Mouse (Mus musculus): ENCODE measurements at regions not wholly inside any gene's neighbourhood (a gene's known extent, or its start where the extent isn't known, plus 50 kb on each side); places are given as distances from the start of the nearest gene placed in this dataset.

DNA sequence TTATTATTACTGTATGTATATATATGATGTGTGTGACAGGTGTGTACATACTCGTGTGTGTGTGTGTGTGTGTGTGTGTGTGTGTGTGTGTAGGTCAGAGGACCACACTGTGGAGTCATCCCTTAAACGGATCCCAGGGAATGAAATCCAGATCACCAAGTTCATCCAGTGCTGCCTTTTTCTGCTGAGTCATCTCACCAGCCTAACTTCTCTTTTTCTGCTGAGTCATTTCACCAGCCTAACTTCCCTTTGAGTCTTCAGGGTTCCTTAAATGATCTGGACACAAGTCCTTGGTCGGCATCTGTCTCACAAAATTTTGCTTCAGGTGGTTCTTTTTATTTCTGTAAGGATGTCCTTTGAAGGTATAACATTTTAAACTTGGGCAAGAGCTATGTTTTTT lies 302.2 kb downstream of the 1810013L24Rik start:
- no peak for DNase-seq

GRCm38 (mm10) chr16:9132778-9133177 lies 302.9 kb downstream of the 1810013L24Rik start:
- no peak for DNase-seq

DNA sequence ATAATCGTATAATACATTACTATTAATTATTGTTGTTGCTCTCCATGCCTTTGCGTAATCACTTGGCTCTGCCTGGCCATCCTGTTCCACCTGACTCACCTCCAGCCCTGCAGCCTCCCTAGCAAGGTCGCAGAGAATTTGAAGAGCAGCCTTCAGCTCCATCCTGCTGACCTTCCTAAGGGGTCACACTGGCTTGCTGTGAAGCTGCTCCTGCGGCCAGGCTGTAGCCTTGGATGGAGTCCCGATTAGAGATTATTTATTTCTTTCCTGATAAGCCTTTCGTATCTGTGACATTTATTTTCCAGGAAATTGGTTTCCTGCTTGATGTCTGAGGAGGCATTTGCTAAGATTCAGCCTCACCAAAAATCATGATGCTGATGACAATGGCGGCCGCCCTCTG lies 305.5 kb downstream of the 1810013L24Rik start:
- no peak for DNase-seq

DNA sequence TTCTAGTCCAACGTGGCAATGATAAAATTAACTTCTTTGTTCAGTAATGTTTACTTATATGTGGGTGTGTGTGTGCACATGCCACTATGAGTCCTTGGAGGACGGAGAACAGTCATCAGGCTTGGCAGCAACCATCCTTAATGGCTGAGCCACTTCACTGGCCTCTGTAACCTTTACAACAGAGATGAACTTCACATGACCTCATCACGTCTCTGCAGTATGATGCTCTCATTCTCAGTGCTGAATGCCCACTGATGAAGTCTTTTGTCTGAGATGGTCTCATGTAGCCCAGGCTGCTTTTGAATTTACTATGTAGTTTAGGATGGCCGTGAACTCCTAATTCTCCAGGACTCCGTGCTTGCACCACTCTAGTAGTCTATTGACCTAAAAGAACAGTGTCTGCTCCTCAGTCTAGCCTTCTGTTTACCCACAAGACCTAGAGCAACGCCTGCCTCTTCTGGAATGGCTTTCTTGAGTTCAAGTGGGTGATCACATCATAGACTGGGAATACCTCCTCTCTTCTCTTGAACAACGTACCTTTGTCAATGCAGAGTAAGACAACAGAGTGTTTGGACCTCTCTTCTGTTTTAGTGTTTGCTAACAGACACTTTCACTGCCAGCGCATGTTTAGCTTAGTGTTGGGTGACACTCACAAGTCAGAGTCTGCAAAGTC lies 308.8 kb downstream of the 1810013L24Rik start:
- no peak for DNase-seq

DNA sequence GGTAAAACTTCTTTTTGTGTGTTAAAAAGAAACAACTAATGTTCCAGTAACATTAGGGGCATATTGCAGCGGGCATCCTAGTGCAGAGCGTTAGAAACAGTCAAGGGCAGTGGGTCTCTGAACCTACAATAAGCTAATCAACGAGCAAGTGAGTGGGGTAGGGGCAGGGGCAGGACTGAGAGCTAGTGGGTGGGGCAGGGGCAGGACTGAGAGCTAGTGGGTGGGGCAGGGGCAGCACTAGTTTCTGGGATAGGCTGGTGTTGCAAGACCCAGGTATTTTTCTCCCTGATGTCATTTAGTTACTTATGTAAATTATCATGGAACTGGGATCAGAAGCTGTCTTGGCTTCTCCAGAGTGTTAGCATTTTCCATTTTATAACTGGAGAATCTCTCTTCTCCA lies 309.5 kb downstream of the 1810013L24Rik start:
- DNase-seq: no peak

- DNase-seq: no peak
Measured at GRCm38 (mm10) chr16:9149209-9150135, 319.6 kb downstream of the 1810013L24Rik start.

DNA sequence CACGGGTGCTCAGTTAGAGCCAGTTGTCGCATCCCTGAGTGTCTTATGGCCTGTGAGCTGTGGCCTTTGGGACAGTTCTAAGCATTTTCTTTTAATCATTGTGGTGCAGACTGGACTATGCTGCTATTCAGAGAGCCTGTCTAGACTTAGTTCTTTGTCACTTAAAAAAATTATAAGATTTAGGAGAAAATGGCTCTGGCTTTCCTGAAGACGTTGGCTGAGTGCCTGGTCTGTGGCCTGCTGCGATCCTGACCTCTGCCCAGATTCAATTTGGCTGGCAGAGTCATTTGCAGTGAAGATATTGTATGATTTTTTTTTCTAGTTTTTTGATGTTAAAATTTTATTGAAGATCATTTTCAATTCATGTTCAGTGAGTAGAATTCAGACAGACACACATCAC lies 322.0 kb downstream of the 1810013L24Rik start:
- DNase-seq: no peak

DNA sequence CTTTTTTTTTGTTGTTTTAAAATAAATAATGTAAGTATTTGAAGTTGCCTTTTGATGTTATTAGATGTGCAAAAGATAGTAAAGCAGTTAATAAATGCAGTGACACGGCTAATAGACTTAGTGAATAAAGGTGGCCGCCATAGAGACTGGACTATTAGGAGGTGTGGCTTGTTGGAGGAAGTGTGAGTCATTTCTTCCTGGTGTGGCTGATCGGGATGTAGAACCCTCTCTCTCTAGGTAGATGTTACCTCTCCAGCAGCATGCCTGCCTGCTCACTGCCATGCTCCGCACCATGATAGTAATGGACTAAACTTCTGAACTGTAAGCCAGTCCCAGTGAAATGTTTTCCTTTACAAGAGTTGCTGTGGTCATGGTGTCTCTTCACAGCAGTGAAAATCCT lies 323.6 kb downstream of the 1810013L24Rik start:
- no peak for DNase-seq

DNA sequence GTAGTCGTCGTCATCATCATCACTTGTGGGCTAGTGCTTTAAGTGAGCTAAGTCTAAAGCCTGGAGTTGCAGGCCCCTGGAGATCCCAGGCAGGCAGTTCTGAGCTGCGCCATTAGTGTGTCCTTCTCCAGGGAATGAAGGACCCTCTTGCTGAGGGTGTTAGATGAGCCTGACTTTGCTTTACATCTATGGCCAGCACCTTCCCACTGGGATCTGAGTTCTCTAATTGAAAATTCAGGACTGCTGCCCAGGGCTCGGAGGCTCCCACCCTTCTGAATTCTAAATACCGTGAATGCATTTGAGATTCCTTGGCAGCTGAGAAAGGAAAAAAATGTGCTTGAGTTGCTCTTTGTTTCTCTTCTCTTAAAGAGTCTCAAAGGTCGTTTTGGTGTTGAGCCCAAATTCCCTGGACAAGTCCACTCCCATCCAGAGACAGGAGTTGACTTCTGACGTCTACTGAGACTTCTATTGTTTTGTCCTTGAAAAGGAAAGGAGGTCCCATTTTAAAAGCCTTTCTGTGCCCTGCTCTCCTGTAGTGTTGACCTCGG lies 335.9 kb downstream of the 1810013L24Rik start:
- DNase-seq: no peak

GRCm38 (mm10) chr16:9176402-9176801 lies 346.5 kb downstream of the 1810013L24Rik start:
- no peak for DNase-seq

DNA sequence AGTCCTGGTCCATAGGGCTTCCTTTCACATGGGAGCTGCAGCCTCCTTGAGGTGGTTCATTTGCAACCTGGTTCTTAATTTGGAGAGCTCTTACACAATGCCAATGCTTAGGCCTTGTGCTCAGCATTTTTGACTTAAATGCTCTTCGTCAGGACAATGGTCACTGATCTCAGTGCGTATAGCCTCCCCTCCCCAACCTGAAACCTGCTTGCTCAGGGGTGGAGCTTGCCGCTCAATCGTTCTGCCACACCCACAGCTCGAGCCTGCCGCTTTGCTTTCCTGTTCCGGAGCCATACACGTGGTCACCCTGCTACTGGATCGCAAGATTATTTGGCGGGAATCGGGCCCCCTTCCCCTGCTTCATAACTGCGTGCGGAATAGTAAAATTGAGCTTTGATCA lies 365.9 kb downstream of the 1810013L24Rik start:
- no peak for DNase-seq

DNA sequence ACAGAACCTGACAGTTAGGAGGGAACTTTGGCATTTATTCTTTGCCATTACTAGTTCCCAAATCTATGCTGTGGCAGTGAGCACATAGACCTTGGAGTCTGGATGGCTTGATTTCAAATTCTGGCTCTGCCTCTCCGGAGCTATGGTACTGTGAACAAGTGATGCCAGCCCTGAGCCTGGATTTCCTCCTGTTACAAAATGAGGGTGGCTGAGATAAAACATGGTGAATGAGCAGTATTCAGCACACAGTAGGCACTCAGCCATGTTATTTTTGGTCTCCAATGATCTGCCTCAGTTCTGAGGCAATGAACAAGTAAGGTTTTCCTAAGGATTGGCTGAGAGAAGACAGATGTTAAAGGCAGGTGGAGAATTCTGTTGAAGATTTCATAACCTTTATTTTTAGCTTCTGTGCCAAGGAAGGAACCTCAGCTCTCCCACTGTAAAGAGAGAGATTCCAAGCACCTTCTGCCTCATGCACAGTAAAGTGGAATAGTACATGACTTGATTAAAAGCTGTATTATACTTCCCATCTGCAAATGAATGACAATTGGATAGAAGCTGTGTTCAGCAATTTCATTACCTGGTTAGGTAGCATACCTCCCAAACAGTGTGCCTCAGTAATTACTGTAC lies 369.1 kb downstream of the 1810013L24Rik start:
- DNase-seq: no peak

- DNase-seq: no peak
Measured at GRCm38 (mm10) chr16:9208602-9209001, 378.7 kb downstream of the 1810013L24Rik start.

DNA sequence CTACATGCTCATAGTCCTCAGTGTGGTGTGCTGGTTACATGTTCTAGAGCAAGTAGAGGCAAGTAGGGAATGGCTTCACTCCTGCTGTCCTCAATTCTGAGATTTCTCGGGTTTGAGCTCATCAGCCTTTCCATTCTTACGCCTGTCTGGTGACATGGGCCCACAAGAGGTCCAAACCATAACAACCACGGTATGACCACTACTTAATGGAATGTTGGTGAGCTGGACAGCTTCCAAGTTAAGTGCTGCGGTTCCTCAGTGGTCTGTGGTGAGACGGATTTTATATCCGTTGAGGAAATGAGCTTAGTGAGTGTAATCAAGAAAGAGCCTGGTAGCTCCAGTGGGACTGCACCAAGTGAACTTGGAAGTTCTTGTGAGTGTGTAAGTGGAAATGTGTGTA lies 381.6 kb downstream of the 1810013L24Rik start:
- DNase-seq: no peak

- DNase-seq: no peak
Measured at GRCm38 (mm10) chr16:9215131-9215530, 385.2 kb downstream of the 1810013L24Rik start.

- DNase-seq: no peak
Measured at GRCm38 (mm10) chr16:9217361-9217760, 387.5 kb downstream of the 1810013L24Rik start.

GRCm38 (mm10) chr16:9230178-9230577 lies 400.3 kb downstream of the 1810013L24Rik start:
- no peak for DNase-seq

- DNase-seq: no peak
Measured at GRCm38 (mm10) chr16:9242099-9242498, 412.2 kb downstream of the 1810013L24Rik start.

GRCm38 (mm10) chr16:9247198-9247597 lies 417.3 kb downstream of the 1810013L24Rik start:
- no peak for DNase-seq

GRCm38 (mm10) chr16:9253054-9253453 lies 423.2 kb downstream of the 1810013L24Rik start:
- DNase-seq: no peak

DNA sequence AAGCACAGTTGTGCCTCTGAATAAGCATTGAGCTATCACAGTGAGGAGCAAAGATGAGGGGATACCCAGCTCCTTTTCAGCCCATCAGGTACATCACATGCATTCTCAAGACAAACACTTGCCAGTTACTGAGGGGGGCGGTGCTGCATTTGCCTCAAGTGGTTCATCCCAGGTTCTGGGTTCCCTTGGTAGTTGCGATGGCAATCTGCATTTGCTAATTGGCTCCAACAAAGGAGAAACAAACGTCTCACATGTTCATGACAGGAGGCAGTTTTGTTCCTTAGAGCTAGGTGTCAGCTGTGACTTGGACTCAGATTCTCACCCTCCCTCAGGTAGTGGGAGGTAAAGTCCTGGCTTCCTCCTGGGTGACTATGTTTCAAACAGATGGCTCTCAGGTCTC lies 425.5 kb downstream of the 1810013L24Rik start:
- DNase-seq: no peak

GRCm38 (mm10) chr16:9260966-9261365 lies 431.1 kb downstream of the 1810013L24Rik start:
- DNase-seq: no peak

GRCm38 (mm10) chr16:9264554-9265145 lies 434.8 kb downstream of the 1810013L24Rik start:
- DNase-seq: no peak
